Mouse (Mus musculus): ENCODE measurements around the gene Naif1. TPM values are rescaled to one million over a fixed set of nuclear protein-coding genes. Genes with fewer than 3 reads are reported as not detected.

The Naif1 gene
- total and polyA plus RNA-seq, 2 experiments from 2014 or later: 3.5 to 4.2 TPM

DNA sequence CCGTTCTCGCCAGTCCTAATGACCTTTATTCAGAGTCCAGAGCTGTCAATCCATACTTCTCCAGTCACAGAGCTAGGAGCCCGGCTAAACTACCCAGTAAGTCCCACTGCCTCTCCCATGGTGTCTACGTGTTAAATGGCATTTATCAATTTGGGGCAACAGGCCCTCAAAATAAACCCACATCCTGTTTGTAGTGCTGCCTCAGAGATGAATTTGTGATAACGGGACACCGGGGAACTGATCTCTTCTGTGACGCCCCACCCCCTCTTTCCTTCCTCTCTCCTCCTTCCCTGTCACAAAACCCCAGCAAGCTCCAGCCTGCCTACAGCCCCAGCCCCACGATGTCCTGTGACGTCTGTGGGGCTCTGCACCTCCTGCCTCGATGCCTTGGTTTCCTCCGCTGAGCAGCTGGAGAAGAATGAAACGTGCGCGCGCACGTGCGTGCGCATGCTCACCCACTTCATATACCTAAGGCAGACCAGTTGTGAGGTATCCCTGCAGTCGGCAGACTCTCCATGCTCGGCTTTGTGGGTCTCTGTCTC lies 45.0 kb downstream of the Naif1 start:
- Histone ChIP-seq H3K27ac (ENCODE audit: low read depth) (peak overlapping the region; percentile 62), H3K4me2 (ENCODE audit: low read depth, low read length) (peak overlapping the region; percentile 7; the same call in 1 of the 2 replicates), H3K4me3 (ENCODE audit: low read depth, low read length) (0 out of 2 replicates have a peak overlapping the region, but pooled peaks have one; percentile 2), H3K9me3 (replicated peaks; ENCODE audit: control insufficient read depth, low read length) (no peaks in the 10 kb centered on the region; the same call in 1 of the 2 replicates), H3K4me1 (ENCODE audit: control insufficient read depth, insufficient read depth) (no peaks in the 10 kb centered on the region), H3K36me3 (replicated peaks; ENCODE audit: control insufficient read depth, insufficient read depth, low read length) (no peaks in the 10 kb centered on the region), H3K27me3 (ENCODE audit: control insufficient read depth, insufficient read depth, low read length) (no peaks in the 10 kb centered on the region), H3K9ac (replicated peaks; ENCODE audit: low read depth, low read length) (no peak overlapping the region)
- TF ChIP-seq CTCF (IDR thresholded peaks at IDR 0.05; ENCODE audit: low read depth) (no peak), EP300 (IDR thresholded peaks at IDR 0.05; ENCODE audit: low read depth) (no peak)
- no peak for ATAC-seq (ENCODE audit: insufficient read depth, low read depth)
- peak; percentile 20 for DNase-seq (ENCODE audit: low spot score)
- 56% methylated on average over 20 of the region's 20 CpGs for WGBS

DNA sequence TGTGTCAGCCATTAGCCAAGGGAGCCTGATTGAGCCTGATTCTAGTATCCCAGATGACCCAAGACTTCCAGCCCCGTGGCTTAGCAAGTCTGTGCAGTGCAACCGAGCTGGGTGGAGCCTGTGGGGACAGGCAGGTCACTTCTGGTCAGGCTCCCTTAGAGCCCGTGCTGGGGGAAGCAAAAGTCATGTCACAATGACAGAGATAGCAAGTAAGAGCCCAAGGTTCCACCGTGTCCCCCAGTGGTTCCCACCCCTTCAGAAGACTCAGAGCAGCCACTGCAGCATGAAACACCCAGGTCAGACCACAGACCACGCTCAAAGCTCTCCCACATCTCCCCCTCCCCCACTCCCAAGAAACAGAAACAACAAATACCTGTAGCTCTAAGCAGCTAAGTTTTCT lies 45.9 kb downstream of the Naif1 start:
- Histone ChIP-seq H3K4me2 (ENCODE audit: low read depth, low read length) (no peak overlapping the region), H3K36me3 (replicated peaks; ENCODE audit: control insufficient read depth, insufficient read depth, low read length) (no peaks in the 10 kb centered on the region), H3K27ac (ENCODE audit: low read depth) (peak overlapping the region; percentile 62; the same call in 1 of the 2 replicates), H3K4me3 (ENCODE audit: low read depth, low read length) (no peak overlapping the region), H3K4me1 (ENCODE audit: control insufficient read depth, insufficient read depth) (no peaks in the 10 kb centered on the region), H3K9me3 (replicated peaks; ENCODE audit: control insufficient read depth, low read length) (no peaks in the 10 kb centered on the region; the same call in 1 of the 2 replicates), H3K27me3 (ENCODE audit: control insufficient read depth, insufficient read depth, low read length) (no peaks in the 10 kb centered on the region), H3K9ac (replicated peaks; ENCODE audit: low read depth, low read length) (no peak overlapping the region)
- 53% methylated on average over 5 of the region's 5 CpGs for WGBS
- ATAC-seq (ENCODE audit: insufficient read depth, low read depth) (no peak), DNase-seq (ENCODE audit: low spot score) (no peak)
- no peak for TF ChIP-seq CTCF (IDR thresholded peaks at IDR 0.05; ENCODE audit: low read depth)
- no peak for TF ChIP-seq EP300 (IDR thresholded peaks at IDR 0.05; ENCODE audit: low read depth)

DNA sequence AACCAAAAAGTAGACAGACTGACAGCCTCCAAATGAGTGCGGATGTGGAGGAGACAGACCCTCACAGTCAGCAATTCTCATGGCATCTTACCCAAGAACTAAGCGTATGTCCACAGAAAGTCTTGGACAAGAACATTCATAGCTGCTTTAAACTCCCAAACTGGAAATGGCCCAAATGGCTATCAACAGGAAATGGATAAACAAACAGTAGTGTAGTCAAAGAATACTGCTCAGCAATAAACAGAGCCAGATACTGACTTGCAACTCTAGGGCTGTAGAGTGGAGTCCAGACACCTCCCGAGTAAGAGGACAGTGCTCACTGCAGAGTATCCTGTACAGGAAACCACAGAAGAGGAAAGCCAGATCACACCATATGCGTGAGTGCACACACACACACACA lies 49.1 kb downstream of the Naif1 start:
- DNase-seq (ENCODE audit: low spot score) (peak; percentile 27), ATAC-seq (ENCODE audit: insufficient read depth, low read depth) (no peak)
- no peak overlapping the region for H3K9ac ChIP-seq (replicated peaks; ENCODE audit: low read depth, low read length)
- no peak overlapping the region for H3K4me3 ChIP-seq (ENCODE audit: low read depth, low read length)
- no peak overlapping the region for H3K27ac ChIP-seq (ENCODE audit: low read depth)
- H3K4me2 ChIP-seq (ENCODE audit: low read depth, low read length): no peak overlapping the region
- H3K36me3 ChIP-seq (replicated peaks; ENCODE audit: control insufficient read depth, insufficient read depth, low read length): no peaks in the 10 kb centered on the region
- H3K27me3 ChIP-seq (ENCODE audit: control insufficient read depth, insufficient read depth, low read length): no peaks in the 10 kb centered on the region
- 68% methylated on average over 4 of the region's 4 CpGs for WGBS
- no peaks in the 10 kb centered on the region; the same call in 1 of the 2 replicates for H3K9me3 ChIP-seq (replicated peaks; ENCODE audit: control insufficient read depth, low read length)
- 0 out of 2 replicates have a peak, but pooled peaks cover 6% of the 10 kb centered on the region for H3K4me1 ChIP-seq (ENCODE audit: control insufficient read depth, insufficient read depth)
- no peak for TF ChIP-seq EP300 (IDR thresholded peaks at IDR 0.05; ENCODE audit: low read depth)
- no peak for TF ChIP-seq CTCF (IDR thresholded peaks at IDR 0.05; ENCODE audit: low read depth)

DNA sequence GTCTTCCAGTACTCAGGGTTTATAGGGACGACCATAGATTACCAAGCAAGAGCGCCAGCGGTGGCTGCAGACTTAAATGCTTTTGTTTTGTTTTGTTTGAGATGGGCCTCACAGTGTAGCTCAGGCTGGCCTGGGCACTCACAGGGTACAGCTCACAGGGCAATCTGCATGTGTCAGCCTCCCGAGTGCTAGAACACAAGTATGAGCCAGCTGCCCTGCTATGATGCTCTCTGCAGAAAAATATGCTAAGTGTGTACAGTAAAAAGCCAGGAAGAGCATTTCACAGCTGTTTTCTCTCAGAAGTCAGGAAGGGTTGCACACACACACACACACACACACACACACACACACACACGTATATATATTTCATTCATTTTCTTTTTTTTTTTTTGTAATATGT lies 50.2 kb downstream of the Naif1 start:
- H3K9ac ChIP-seq (replicated peaks; ENCODE audit: low read depth, low read length): no peak overlapping the region
- 0 out of 2 replicates have a peak, but pooled peaks cover 6% of the 10 kb centered on the region for H3K4me1 ChIP-seq (ENCODE audit: control insufficient read depth, insufficient read depth)
- DNase-seq (ENCODE audit: low spot score) (no peak), ATAC-seq (ENCODE audit: insufficient read depth, low read depth) (no peak)
- H3K27me3 ChIP-seq (ENCODE audit: control insufficient read depth, insufficient read depth, low read length): no peaks in the 10 kb centered on the region
- 67% methylated on average over 5 of the region's 5 CpGs for WGBS
- no peak overlapping the region for H3K4me3 ChIP-seq (ENCODE audit: low read depth, low read length)
- TF ChIP-seq CTCF (IDR thresholded peaks at IDR 0.05; ENCODE audit: low read depth): no peak
- no peak for TF ChIP-seq EP300 (IDR thresholded peaks at IDR 0.05; ENCODE audit: low read depth)
- H3K9me3 ChIP-seq (replicated peaks; ENCODE audit: control insufficient read depth, low read length): no peaks in the 10 kb centered on the region; the same call in 1 of the 2 replicates
- no peak overlapping the region for H3K27ac ChIP-seq (ENCODE audit: low read depth)
- no peaks in the 10 kb centered on the region for H3K36me3 ChIP-seq (replicated peaks; ENCODE audit: control insufficient read depth, insufficient read depth, low read length)
- H3K4me2 ChIP-seq (ENCODE audit: low read depth, low read length): no peak overlapping the region

DNA sequence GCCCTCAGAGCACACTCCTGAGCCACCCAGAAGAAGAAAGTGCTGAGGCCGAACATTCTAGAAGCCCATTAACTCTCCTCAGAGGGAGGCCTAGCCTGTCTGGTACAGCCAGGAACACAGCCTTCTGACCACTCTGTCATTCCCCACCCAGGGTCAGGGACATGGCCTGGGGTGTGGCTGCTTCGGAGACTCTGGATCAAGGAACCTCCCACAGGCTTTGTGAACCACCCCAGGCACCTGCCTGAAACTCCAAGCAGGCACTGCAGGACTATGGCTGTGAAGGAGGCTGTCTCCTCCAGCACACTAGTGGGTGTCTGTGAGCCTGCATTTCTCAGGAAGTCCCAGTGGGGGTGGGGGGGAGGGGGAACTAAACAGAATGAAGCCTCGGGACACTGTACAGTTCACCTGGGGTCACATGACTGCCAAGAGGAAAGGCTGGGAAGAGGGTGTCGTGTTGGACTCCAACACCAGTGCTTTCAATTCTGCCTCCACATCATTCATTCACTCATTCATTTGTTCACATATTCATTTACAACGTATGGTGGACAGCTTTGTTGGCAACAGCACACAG lies 51.6 kb downstream of the Naif1 start:
- 60% methylated on average over 5 of the region's 5 CpGs for WGBS
- Histone ChIP-seq H3K4me1 (ENCODE audit: control insufficient read depth, insufficient read depth) (0 out of 2 replicates have a peak, but pooled peaks cover 6% of the 10 kb centered on the region), H3K4me3 (ENCODE audit: low read depth, low read length) (no peak overlapping the region), H3K9me3 (replicated peaks; ENCODE audit: control insufficient read depth, low read length) (no peaks in the 10 kb centered on the region; the same call in 1 of the 2 replicates), H3K27me3 (ENCODE audit: control insufficient read depth, insufficient read depth, low read length) (no peaks in the 10 kb centered on the region), H3K27ac (ENCODE audit: low read depth) (no peak overlapping the region), H3K9ac (replicated peaks; ENCODE audit: low read depth, low read length) (peak overlapping the region; percentile 25; the same call in 1 of the 2 replicates), H3K4me2 (ENCODE audit: low read depth, low read length) (no peak overlapping the region), H3K36me3 (replicated peaks; ENCODE audit: control insufficient read depth, insufficient read depth, low read length) (no peaks in the 10 kb centered on the region)
- TF ChIP-seq CTCF (IDR thresholded peaks at IDR 0.05; ENCODE audit: low read depth) (no peak), EP300 (IDR thresholded peaks at IDR 0.05; ENCODE audit: low read depth) (no peak)
- DNase-seq (ENCODE audit: low spot score): no peak
- ATAC-seq (ENCODE audit: insufficient read depth, low read depth): no peak

All from heart, postnatal 0 days (tissue).